In the genomic region with DNA sequence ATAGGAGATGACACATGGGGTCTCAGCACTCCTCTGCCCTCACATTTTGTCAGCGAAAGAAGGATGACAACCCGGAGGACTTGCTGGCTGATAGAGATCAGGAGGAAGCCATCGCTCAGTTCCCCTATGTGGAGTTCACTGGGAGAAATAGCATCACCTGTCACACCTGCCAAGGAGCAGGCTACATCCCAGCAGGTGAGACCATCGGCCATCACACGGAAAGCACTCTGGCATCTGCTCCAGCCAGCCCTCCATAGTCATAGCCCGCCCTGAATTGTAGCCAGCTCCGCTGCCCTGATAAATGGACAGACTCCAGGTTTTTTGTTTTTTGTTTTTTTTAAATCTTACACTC, we compare ENCODE assay signal across 8 mouse cellular contexts. TPM values are rescaled to one million over a fixed set of nuclear protein-coding genes. Genes with fewer than 3 reads are reported as not detected.
A peak's percentile ranks its signal among the peaks of the same experiment; 100 is the strongest.
DNase-seq lines count a peak whose midpoint lies in the region; ATAC-seq and TF ChIP-seq lines count a peak whose summit lies in the region.

No protein-coding gene starts in this region.

- peak overlapping the region; percentile 80 for H3K4me3 ChIP-seq in lung, embryonic 16.5 days (ENCODE audit: low read length)
- H3K4me3 ChIP-seq in cortical plate, adult 2 months (ENCODE audit: insufficient read depth, low read length), result peak overlapping the region; percentile 78
- peak overlapping the region; percentile 87 for H3K4me3 ChIP-seq in intestine, embryonic 16.5 days (ENCODE audit: low read length)
- peak overlapping the region; percentile 90 for H3K4me3 ChIP-seq in olfactory bulb, adult 2 months (ENCODE audit: insufficient read depth, low read depth, low read length)

- DNase-seq in lung, adult 18-20 months, result no peak
- DNase-seq in left cerebral cortex, postnatal 14 days (ENCODE audit: low spot score in 2 of 2), result no peak
- DNase-seq in gastrocnemius, postnatal 36 days, result no peak
- no peak for DNase-seq in thymus, postnatal 10 days (ENCODE audit: low spot score in 2 of 2)

- peak; percentile 17 for ATAC-seq in lung, embryonic 16.5 days (ENCODE audit: low read depth)
- ATAC-seq in intestine, embryonic 16.5 days, result peak; percentile 6; the same call in 1 of the 2 replicates

- no peaks in the 10 kb centered on the region for H3K36me3 ChIP-seq in lung, embryonic 16.5 days (ENCODE audit: control insufficient read depth, insufficient read depth, low read length)
- no peaks in the 10 kb centered on the region for H3K36me3 ChIP-seq in intestine, embryonic 16.5 days (ENCODE audit: control insufficient read depth, insufficient read depth, low read length)

- intact Hi-C loops in left cerebral cortex, postnatal 14 days (cut with DNase I), result loop anchor here (5.0 to 10.0 kb wide), 2 partner anchors 173 to 200 kb away; a partner anchor contains a TSS
- intact Hi-C loops in gastrocnemius, postnatal 36 days (cut with DNase I), result no loop called here

- H3K27ac ChIP-seq in lung, embryonic 16.5 days (ENCODE audit: low read length), result no peak overlapping the region; the same call in 1 of the 2 replicates
- no peak overlapping the region for H3K27ac ChIP-seq in cortical plate, adult 2 months (ENCODE audit: insufficient read depth, low read length)
- H3K27ac ChIP-seq in intestine, embryonic 16.5 days (ENCODE audit: low read length), result no peak overlapping the region
- H3K27ac ChIP-seq in olfactory bulb, adult 2 months (ENCODE audit: insufficient read depth, low read depth, low read length), result no peak overlapping the region

- 25% methylated on average over 7 of the region's 7 CpGs for WGBS in lung, embryonic 16.5 days
- 26% methylated on average over 7 of the region's 7 CpGs for WGBS in intestine, embryonic 16.5 days
- WGBS in olfactory bulb, adult 2 months, result 24% methylated on average over 7 of the region's 7 CpGs

- no peak for TF ChIP-seq CTCF in cortical plate, adult 2 months (IDR thresholded peaks at IDR 0.05; ENCODE audit: extremely low read depth, insufficient read depth, low read length)
- no peak for TF ChIP-seq CTCF in olfactory bulb, adult 2 months (IDR thresholded peaks at IDR 0.05; ENCODE audit: insufficient read depth, low read depth, low read length)

- no peaks in the 10 kb centered on the region for H3K27me3 ChIP-seq in lung, embryonic 16.5 days (ENCODE audit: control insufficient read depth, insufficient read depth, low read depth, low read length)
- H3K27me3 ChIP-seq in intestine, embryonic 16.5 days (replicated peaks; ENCODE audit: control insufficient read depth, insufficient read depth, low read length), result no peaks in the 10 kb centered on the region

- H3K4me1 ChIP-seq in lung, embryonic 16.5 days (replicated peaks; ENCODE audit: control insufficient read depth, insufficient read depth, low read length), result peaks cover 5% of the 10 kb centered on the region
- no peaks in the 10 kb centered on the region for H3K4me1 ChIP-seq in cortical plate, adult 2 months (ENCODE audit: control insufficient read depth, insufficient read depth, low read length)
- peaks cover 4% of the 10 kb centered on the region; the same call in 1 of the 2 replicates for H3K4me1 ChIP-seq in intestine, embryonic 16.5 days (ENCODE audit: control insufficient read depth, insufficient read depth, low read length)
- H3K4me1 ChIP-seq in olfactory bulb, adult 2 months (ENCODE audit: control insufficient read depth, insufficient read depth, low read length), result peaks cover 5% of the 10 kb centered on the region

- H3K4me2 ChIP-seq in lung, embryonic 16.5 days (ENCODE audit: low read depth, low read length), result peak overlapping the region; percentile 93
- peak overlapping the region; percentile 91 for H3K4me2 ChIP-seq in intestine, embryonic 16.5 days (ENCODE audit: low read depth, low read length)

- H3K9me3 ChIP-seq in lung, embryonic 16.5 days (ENCODE audit: control insufficient read depth, low read length), result no peaks in the 10 kb centered on the region
- no peaks in the 10 kb centered on the region for H3K9me3 ChIP-seq in intestine, embryonic 16.5 days (ENCODE audit: control insufficient read depth, low read length)

- H3K9ac ChIP-seq in lung, embryonic 16.5 days (ENCODE audit: low read length), result peak overlapping the region; percentile 84
- H3K9ac ChIP-seq in intestine, embryonic 16.5 days (ENCODE audit: low read depth, low read length), result peak overlapping the region; percentile 85

- TF ChIP-seq POLR2A in cortical plate, adult 2 months (IDR thresholded peaks at IDR 0.05; ENCODE audit: extremely low read depth, insufficient read depth, low read length), result no peak
- no peak for TF ChIP-seq POLR2A in olfactory bulb, adult 2 months (IDR thresholded peaks at IDR 0.05; ENCODE audit: insufficient read depth, low read depth, low read length)

RNA-seq across cellular contexts. Expression of a gene that starts 0.8 kb away (rescaled TPM):
- 46.6 and 51.2 TPM in 2 replicates for polyA plus RNA-seq in lung, embryonic 16.5 days (2015; fragmentation: Nextera tagmentation; extraction: Ambion mirVana)
- polyA plus RNA-seq in cortical plate, adult 2 months (2012; rRNA removed), result 58.3 and 63.6 TPM in 2 replicates
- polyA plus RNA-seq in intestine, embryonic 16.5 days (2015; fragmentation: Nextera tagmentation; extraction: Ambion mirVana), result 47.5 and 51.6 TPM in 2 replicates
- not detected in 2 replicates for polyA plus RNA-seq in olfactory bulb, adult 2 months (2012; ENCODE audit: insufficient read depth, insufficient read length, low replicate concordance, missing spikeins)
- total RNA-seq in left cerebral cortex, postnatal 14 days (2021), result 10 to 100 TPM; 14.9 to 16.3 TPM
- 1 to 10 TPM; 4.5 to 5.2 TPM for total RNA-seq in gastrocnemius, postnatal 36 days (2021)

RNA-seq across cellular contexts. Expression of a gene that starts 39.7 kb away (rescaled TPM):
- 17.0 and 19.2 TPM in 2 replicates for polyA plus RNA-seq in lung, embryonic 16.5 days (2015; fragmentation: Nextera tagmentation; extraction: Ambion mirVana)
- polyA plus RNA-seq in cortical plate, adult 2 months (2012; rRNA removed), result 0.87 and 1.1 TPM in 2 replicates
- polyA plus RNA-seq in intestine, embryonic 16.5 days (2015; fragmentation: Nextera tagmentation; extraction: Ambion mirVana), result 0.33 and 0.53 TPM in 2 replicates
- not detected in 2 replicates for polyA plus RNA-seq in olfactory bulb, adult 2 months (2012; ENCODE audit: insufficient read depth, insufficient read length, low replicate concordance, missing spikeins)
- total RNA-seq in left cerebral cortex, postnatal 14 days (2021), result under 1 TPM; 0.57 to 0.97 TPM
- total RNA-seq in gastrocnemius, postnatal 36 days (2021), result 1 to 10 TPM; 1.9 to 3.5 TPM

RNA-seq across cellular contexts. Expression of a gene that starts 54.4 kb away (rescaled TPM):
- polyA plus RNA-seq in lung, embryonic 16.5 days (2015; fragmentation: Nextera tagmentation; extraction: Ambion mirVana), result 1.6 and 1.7 TPM in 2 replicates
- polyA plus RNA-seq in cortical plate, adult 2 months (2012; rRNA removed), result 0.17 and 0.25 TPM in 2 replicates
- 2.4 TPM in 2 replicates for polyA plus RNA-seq in intestine, embryonic 16.5 days (2015; fragmentation: Nextera tagmentation; extraction: Ambion mirVana)
- polyA plus RNA-seq in olfactory bulb, adult 2 months (2012; ENCODE audit: insufficient read depth, insufficient read length, low replicate concordance, missing spikeins), result not detected in 2 replicates
- under 1 TPM; 0.13 TPM for total RNA-seq in left cerebral cortex, postnatal 14 days (2021)
- total RNA-seq in gastrocnemius, postnatal 36 days (2021), result under 1 TPM; 0.13 to 0.15 TPM

Comparison
In these comparisons a context has a peak if more than half of its experiments do, and no peak if none do; other contexts are left out.
1. RNA of a gene that starts 0.8 kb away (polyA plus RNA-seq): 58.3 to 63.6 TPM in cortical plate, adult 2 months, 47.5 to 51.6 TPM in intestine, embryonic 16.5 days and 46.6 to 51.2 TPM in lung, embryonic 16.5 days; not detected in olfactory bulb, adult 2 months; every median in the first group is over 10 times any median in the second.
2. Peak in every context shown above with its lines, with median percentiles within 50 percentile points of each other: H3K4me3 ChIP-seq.